Mouse (Mus musculus): ENCODE results near the gene Fam160b1. TPM values are rescaled to one million over a fixed set of nuclear protein-coding genes. Genes with fewer than 3 reads are reported as not detected.
A peak's percentile ranks its signal among the peaks of the same experiment; 100 is the strongest.

The Fam160b1 gene
- 11.2 and 11.8 TPM in 2 replicates for polyA plus RNA-seq (2016; fragmentation: Nextera tagmentation; extraction: Ambion mirVana)

- Histone ChIP-seq H3K27me3 (ENCODE audit: insufficient read depth, poor library complexity, severe bottlenecking) (no peaks in the 10 kb centered on the region), H3K36me3 (no peaks in the 10 kb centered on the region), H3K4me1 (peaks cover 63% of the 10 kb centered on the region), H3K4me3 (peak within 1 kb of the TSS; percentile 85), H3K27ac (peak within 1 kb of the TSS; percentile 99), H3K9me3 (no peaks in the 10 kb centered on the region)
- 1% methylated on average over 67 of the region's 70 CpGs for WGBS
- peak; percentile 97 for DNase-seq (ENCODE audit: low spot score)
Measured at GRCm38 (mm10) chr19:57360341-57361130, at the start of gene Fam160b1. Gene Fam160b1 (plus strand): TSS chr19:57360680.

GRCm38 (mm10) chr19:57313226-57313625 is 47.3 kb upstream of the Fam160b1 start:
- DNase-seq (ENCODE audit: low spot score): no peak
- Histone ChIP-seq H3K36me3 (no peaks in the 10 kb centered on the region), H3K9me3 (no peaks in the 10 kb centered on the region), H3K4me3 (no peak overlapping the region), H3K27me3 (ENCODE audit: insufficient read depth, poor library complexity, severe bottlenecking) (peaks cover 44% of the 10 kb centered on the region), H3K27ac (no peak overlapping the region), H3K4me1 (peaks cover 14% of the 10 kb centered on the region)
- WGBS: 73% methylated on average over 10 of the region's 10 CpGs

- Histone ChIP-seq H3K27me3 (ENCODE audit: insufficient read depth, poor library complexity, severe bottlenecking) (peaks cover 44% of the 10 kb centered on the region), H3K36me3 (no peaks in the 10 kb centered on the region), H3K27ac (peak overlapping the region; percentile 90; the same call in 1 of the 2 replicates), H3K4me1 (peaks cover 14% of the 10 kb centered on the region), H3K9me3 (no peaks in the 10 kb centered on the region), H3K4me3 (peak overlapping the region; percentile 77)
- 76% methylated on average over 3 of the region's 3 CpGs for WGBS
- no peak for DNase-seq (ENCODE audit: low spot score)
Measured at GRCm38 (mm10) chr19:57313891-57314345, 46.6 kb upstream of the Fam160b1 start.

GRCm38 (mm10) chr19:57314346-57315012 is 46.0 kb upstream of the Fam160b1 start, which contains the start of gene Ablim1:
Gene Ablim1 (minus strand): TSS chr19:57314919.
- H3K27me3 ChIP-seq (ENCODE audit: insufficient read depth, poor library complexity, severe bottlenecking): peaks cover 44% of the 10 kb centered on the region
- DNase-seq (ENCODE audit: low spot score): no peak
- peak within 1 kb of the TSS; percentile 90 for H3K27ac ChIP-seq

GRCm38 (mm10) chr19:57315013-57315565 is 45.4 kb upstream of the Fam160b1 start:
- H3K27me3 ChIP-seq (ENCODE audit: insufficient read depth, poor library complexity, severe bottlenecking): peaks cover 44% of the 10 kb centered on the region
- H3K36me3 ChIP-seq: no peaks in the 10 kb centered on the region
- H3K4me1 ChIP-seq: peaks cover 14% of the 10 kb centered on the region
- peak overlapping the region; percentile 90 for H3K27ac ChIP-seq
- 37% methylated on average over 11 of the region's 11 CpGs for whole genome bisulfite sequencing
- DNase-seq (ENCODE audit: low spot score): no peak
- H3K9me3 ChIP-seq: no peaks in the 10 kb centered on the region
- H3K4me3 ChIP-seq: peak overlapping the region; percentile 77

More at GRCm38 (mm10) chr19:57314346-57315012, 46.0 kb upstream of the Fam160b1 start, which contains the start of gene Ablim1:
- Histone ChIP-seq H3K9me3 (no peaks in the 10 kb centered on the region), H3K36me3 (no peaks in the 10 kb centered on the region), H3K4me1 (peaks cover 14% of the 10 kb centered on the region), H3K4me3 (peak within 1 kb of the TSS; percentile 77)
- WGBS: 2% methylated on average over 52 of the region's 52 CpGs

GRCm38 (mm10) chr19:57316597-57316996 is 43.9 kb upstream of the Fam160b1 start:
- no peak overlapping the region for H3K4me3 ChIP-seq
- H3K9me3 ChIP-seq: no peaks in the 10 kb centered on the region
- 63% methylated on average over 3 of the region's 3 CpGs for WGBS
- no peaks in the 10 kb centered on the region for H3K36me3 ChIP-seq
- H3K4me1 ChIP-seq: peaks cover 14% of the 10 kb centered on the region
- DNase-seq (ENCODE audit: low spot score): no peak
- peaks cover 44% of the 10 kb centered on the region for H3K27me3 ChIP-seq (ENCODE audit: insufficient read depth, poor library complexity, severe bottlenecking)
- H3K27ac ChIP-seq: no peak overlapping the region

- DNase-seq (ENCODE audit: low spot score): no peak
- Histone ChIP-seq H3K27me3 (ENCODE audit: insufficient read depth, poor library complexity, severe bottlenecking) (peaks cover 20% of the 10 kb centered on the region), H3K36me3 (no peaks in the 10 kb centered on the region), H3K27ac (no peak overlapping the region), H3K4me3 (no peak overlapping the region), H3K9me3 (no peaks in the 10 kb centered on the region), H3K4me1 (peaks cover under 1% of the 10 kb centered on the region; the same call in 1 of the 2 replicates)
- WGBS: 79% methylated on average over 9 of the region's 9 CpGs
Measured at GRCm38 (mm10) chr19:57320656-57321382, 39.7 kb upstream of the Fam160b1 start.

GRCm38 (mm10) chr19:57321839-57322238 is 38.6 kb upstream of the Fam160b1 start:
- Histone ChIP-seq H3K36me3 (no peaks in the 10 kb centered on the region), H3K27me3 (ENCODE audit: insufficient read depth, poor library complexity, severe bottlenecking) (peaks cover 14% of the 10 kb centered on the region; the same call in 1 of the 2 replicates), H3K4me1 (peaks cover 6% of the 10 kb centered on the region; the same call in 1 of the 2 replicates), H3K4me3 (no peak overlapping the region), H3K9me3 (no peaks in the 10 kb centered on the region), H3K27ac (no peak overlapping the region)
- 72% methylated on average over 3 of the region's 3 CpGs for WGBS
- DNase-seq (ENCODE audit: low spot score): no peak

- 85% methylated on average over 4 of the region's 4 CpGs for WGBS
- Histone ChIP-seq H3K9me3 (no peaks in the 10 kb centered on the region), H3K4me3 (no peak overlapping the region), H3K27ac (no peak overlapping the region), H3K27me3 (ENCODE audit: insufficient read depth, poor library complexity, severe bottlenecking) (peaks cover 14% of the 10 kb centered on the region; the same call in 1 of the 2 replicates), H3K36me3 (no peaks in the 10 kb centered on the region), H3K4me1 (peaks cover 6% of the 10 kb centered on the region; the same call in 1 of the 2 replicates)
- no peak for DNase-seq (ENCODE audit: low spot score)
Measured at GRCm38 (mm10) chr19:57322491-57322890, 38.0 kb upstream of the Fam160b1 start.

GRCm38 (mm10) chr19:57323087-57323486 is 37.4 kb upstream of the Fam160b1 start:
- WGBS: 83% methylated on average over 8 of the region's 8 CpGs
- H3K4me1 ChIP-seq: peaks cover 6% of the 10 kb centered on the region; the same call in 1 of the 2 replicates
- H3K9me3 ChIP-seq: no peaks in the 10 kb centered on the region
- no peaks in the 10 kb centered on the region for H3K36me3 ChIP-seq
- no peak overlapping the region for H3K27ac ChIP-seq
- H3K4me3 ChIP-seq: no peak overlapping the region
- H3K27me3 ChIP-seq (ENCODE audit: insufficient read depth, poor library complexity, severe bottlenecking): peaks cover 14% of the 10 kb centered on the region; the same call in 1 of the 2 replicates
- DNase-seq (ENCODE audit: low spot score): no peak

GRCm38 (mm10) chr19:57325748-57326300 is 34.7 kb upstream of the Fam160b1 start:
- peaks cover 14% of the 10 kb centered on the region; the same call in 1 of the 2 replicates for H3K27me3 ChIP-seq (ENCODE audit: insufficient read depth, poor library complexity, severe bottlenecking)
- no peaks in the 10 kb centered on the region for H3K9me3 ChIP-seq
- H3K27ac ChIP-seq: 0 out of 2 replicates have a peak overlapping the region, but pooled peaks have one; percentile 42
- H3K36me3 ChIP-seq: no peaks in the 10 kb centered on the region
- 24% methylated on average over 7 of the region's 7 CpGs for WGBS
- peaks cover 6% of the 10 kb centered on the region; the same call in 1 of the 2 replicates for H3K4me1 ChIP-seq
- no peak overlapping the region for H3K4me3 ChIP-seq
- DNase-seq (ENCODE audit: low spot score): no peak

- H3K4me3 ChIP-seq: no peak overlapping the region
- peaks cover 6% of the 10 kb centered on the region; the same call in 1 of the 2 replicates for H3K4me1 ChIP-seq
- DNase-seq (ENCODE audit: low spot score): no peak
- no peak overlapping the region for H3K27ac ChIP-seq
- no peaks in the 10 kb centered on the region for H3K36me3 ChIP-seq
- H3K27me3 ChIP-seq (ENCODE audit: insufficient read depth, poor library complexity, severe bottlenecking): peaks cover 14% of the 10 kb centered on the region; the same call in 1 of the 2 replicates
- no peaks in the 10 kb centered on the region for H3K9me3 ChIP-seq
Measured at GRCm38 (mm10) chr19:57327679-57328078, 32.8 kb upstream of the Fam160b1 start.

All from heart, embryonic 10.5 days (tissue).